Comparison of ENCODE assay signal across 8 mouse cellular contexts in the genomic region with DNA sequence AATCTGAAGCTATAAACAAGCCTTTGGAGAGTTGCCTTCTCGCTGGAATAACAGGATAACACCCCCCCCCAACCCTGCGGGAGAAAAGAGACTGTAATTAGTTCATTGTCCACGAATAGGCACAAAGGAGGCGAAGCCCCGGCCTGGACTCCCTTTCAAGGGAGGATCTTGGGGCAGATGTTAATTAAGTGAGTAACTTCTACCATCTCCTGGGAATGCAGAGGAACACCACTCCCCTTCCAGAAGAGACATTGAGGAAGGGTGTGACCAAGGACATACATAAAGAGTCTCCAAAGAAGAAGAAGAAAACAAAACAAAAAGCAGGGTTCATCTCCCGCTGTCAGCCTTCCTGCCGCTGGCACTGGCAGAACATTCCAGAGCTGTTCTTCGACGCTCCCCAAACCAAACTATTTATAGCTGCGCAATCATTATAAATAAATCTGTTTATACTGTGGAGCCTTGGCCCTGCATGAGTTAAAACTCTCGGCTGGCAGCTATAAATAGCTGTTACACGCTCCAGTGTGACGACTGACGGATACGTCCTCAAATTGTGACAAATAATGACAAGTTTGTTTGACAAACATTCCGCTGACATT.
DNase-seq lines count a peak whose midpoint lies in the region; ATAC-seq and TF ChIP-seq lines count a peak whose summit lies in the region.

No protein-coding gene starts in this region.

- DNase-seq in adrenal gland, postnatal 14 days: peak; percentile 25
- no peak for DNase-seq in adrenal gland, postnatal 4 days (ENCODE audit: low spot score in 2 of 2)
- DNase-seq in hindbrain, embryonic 11.5 days (ENCODE audit: low spot score): peak; percentile 33
- peak; percentile 84 for DNase-seq in lung, embryonic 14.5 days
- no peak for DNase-seq in stomach, postnatal 0 days (ENCODE audit: low spot score)
- DNase-seq in frontal cortex, adult 2 months (ENCODE audit: extremely low spot score in 1 of 2, low spot score in 1 of 2): no peak
- DNase-seq in cerebellum, adult 9-11 months: no peak

- H3K36me3 ChIP-seq in forebrain, embryonic 15.5 days: no peaks in the 10 kb centered on the region
- no peaks in the 10 kb centered on the region for H3K36me3 ChIP-seq in hindbrain, embryonic 11.5 days (ENCODE audit: control insufficient read depth, insufficient read depth, low read length)
- no peaks in the 10 kb centered on the region for H3K36me3 ChIP-seq in lung, embryonic 14.5 days (ENCODE audit: insufficient read depth)
- H3K36me3 ChIP-seq in stomach, postnatal 0 days (ENCODE audit: control insufficient read depth, insufficient read depth, low read length): no peaks in the 10 kb centered on the region

- TF ChIP-seq EP300 in stomach, postnatal 0 days (optimal IDR thresholded peaks at IDR 0.05): no peak

- H3K4me2 ChIP-seq in forebrain, embryonic 15.5 days (replicated peaks): peak overlapping the region; percentile 26
- H3K4me2 ChIP-seq in hindbrain, embryonic 11.5 days (replicated peaks; ENCODE audit: low read depth, low read length): no peak overlapping the region
- H3K4me2 ChIP-seq in lung, embryonic 14.5 days: peak overlapping the region; percentile 49
- peak overlapping the region; percentile 32 for H3K4me2 ChIP-seq in stomach, postnatal 0 days (replicated peaks; ENCODE audit: low read depth)

- WGBS in forebrain, embryonic 15.5 days: 1% methylated on average over 16 of the region's 16 CpGs
- WGBS in hindbrain, embryonic 11.5 days: 20% methylated on average over 16 of the region's 16 CpGs
- WGBS in lung, embryonic 14.5 days: 14% methylated on average over 16 of the region's 16 CpGs
- 14% methylated on average over 16 of the region's 16 CpGs for WGBS in stomach, postnatal 0 days

- no peaks in the 10 kb centered on the region for H3K9me3 ChIP-seq in forebrain, embryonic 15.5 days
- no peaks in the 10 kb centered on the region for H3K9me3 ChIP-seq in hindbrain, embryonic 11.5 days (ENCODE audit: control insufficient read depth, low read length)
- H3K9me3 ChIP-seq in lung, embryonic 14.5 days (ENCODE audit: low read depth, low read length): peaks cover 5% of the 10 kb centered on the region; the same call in 1 of the 2 replicates
- no peaks in the 10 kb centered on the region for H3K9me3 ChIP-seq in stomach, postnatal 0 days (ENCODE audit: control insufficient read depth, low read length)

- no peak overlapping the region for H3K9ac ChIP-seq in forebrain, embryonic 15.5 days (replicated peaks)
- H3K9ac ChIP-seq in hindbrain, embryonic 11.5 days (ENCODE audit: low read depth, low read length): no peak overlapping the region
- no peak overlapping the region for H3K9ac ChIP-seq in lung, embryonic 14.5 days
- H3K9ac ChIP-seq in stomach, postnatal 0 days (ENCODE audit: low read length): no peak overlapping the region

- no peak for ATAC-seq in forebrain, embryonic 15.5 days (replicated peaks)
- no peak for ATAC-seq in hindbrain, embryonic 11.5 days (ENCODE audit: low FRiP score)
- peak; percentile 87 for ATAC-seq in lung, embryonic 14.5 days (ENCODE audit: insufficient read depth)
- ATAC-seq in stomach, postnatal 0 days (ENCODE audit: low FRiP score, low TSS enrichment): peak; percentile 54; the same call in 1 of the 2 replicates

- TF ChIP-seq CTCF in lung, embryonic 14.5 days (IDR thresholded peaks at IDR 0.05; ENCODE audit: low read depth): no peak
- peak; percentile 38 for TF ChIP-seq CTCF in stomach, postnatal 0 days (IDR thresholded peaks at IDR 0.05; ENCODE audit: low read depth)

- peaks cover 44% of the 10 kb centered on the region for H3K4me1 ChIP-seq in forebrain, embryonic 15.5 days
- peaks cover 17% of the 10 kb centered on the region; the same call in 1 of the 2 replicates for H3K4me1 ChIP-seq in hindbrain, embryonic 11.5 days (replicated peaks; ENCODE audit: control insufficient read depth, insufficient read depth, low read length)
- H3K4me1 ChIP-seq in lung, embryonic 14.5 days (ENCODE audit: insufficient read depth): peaks cover 7% of the 10 kb centered on the region; the same call in 1 of the 2 replicates
- H3K4me1 ChIP-seq in stomach, postnatal 0 days (replicated peaks; ENCODE audit: control insufficient read depth, insufficient read depth): no peaks in the 10 kb centered on the region

- no peak overlapping the region for H3K27ac ChIP-seq in forebrain, embryonic 15.5 days (replicated peaks)
- H3K27ac ChIP-seq in hindbrain, embryonic 11.5 days (ENCODE audit: low read depth, low read length): no peak overlapping the region; the same call in 1 of the 2 replicates
- H3K27ac ChIP-seq in lung, embryonic 14.5 days (ENCODE audit: low read depth): peak overlapping the region; percentile 44; the same call in 1 of the 2 replicates
- H3K27ac ChIP-seq in stomach, postnatal 0 days (replicated peaks): no peak overlapping the region

- H3K4me3 ChIP-seq in forebrain, embryonic 15.5 days: no peak overlapping the region
- H3K4me3 ChIP-seq in hindbrain, embryonic 11.5 days (ENCODE audit: low read depth, low read length): no peak overlapping the region
- H3K4me3 ChIP-seq in lung, embryonic 14.5 days (ENCODE audit: low read depth, low read length): 0 out of 2 replicates have a peak overlapping the region, but pooled peaks have one; percentile 8
- H3K4me3 ChIP-seq in stomach, postnatal 0 days (ENCODE audit: low read depth, low read length): no peak overlapping the region

- no peaks in the 10 kb centered on the region; the same call in 1 of the 2 replicates for H3K27me3 ChIP-seq in forebrain, embryonic 15.5 days
- H3K27me3 ChIP-seq in hindbrain, embryonic 11.5 days (ENCODE audit: control insufficient read depth, insufficient read depth, low read length): no peaks in the 10 kb centered on the region; the same call in 1 of the 2 replicates
- H3K27me3 ChIP-seq in lung, embryonic 14.5 days (ENCODE audit: insufficient read depth, low read length): no peaks in the 10 kb centered on the region
- H3K27me3 ChIP-seq in stomach, postnatal 0 days (ENCODE audit: control insufficient read depth, insufficient read depth, low read length): no peaks in the 10 kb centered on the region

Comparison
In these comparisons a context has a peak if more than half of its experiments do, and no peak if none do; other contexts are left out.
1. DNase-seq: peak in adrenal gland, postnatal 14 days (single experiment), hindbrain, embryonic 11.5 days (single experiment) and lung, embryonic 14.5 days (single experiment); none in adrenal gland, postnatal 4 days (0 of 2), stomach, postnatal 0 days (single experiment), frontal cortex, adult 2 months (0 of 2) and cerebellum, adult 9-11 months (single experiment).
2. ATAC-seq: peak in lung, embryonic 14.5 days (single experiment) and stomach, postnatal 0 days (single experiment); none in forebrain, embryonic 15.5 days (single experiment) and hindbrain, embryonic 11.5 days (single experiment).